Mouse (Mus musculus): ENCODE results near the gene Slc35e2.
A peak's percentile ranks its signal among the peaks of the same experiment; 100 is the strongest.
"Not testable (repeated sequence)": the region's sequence is repeated elsewhere in the genome, so short reads cannot be mapped to it uniquely, and the experiment has no call there.

The Slc35e2 gene

DNA sequence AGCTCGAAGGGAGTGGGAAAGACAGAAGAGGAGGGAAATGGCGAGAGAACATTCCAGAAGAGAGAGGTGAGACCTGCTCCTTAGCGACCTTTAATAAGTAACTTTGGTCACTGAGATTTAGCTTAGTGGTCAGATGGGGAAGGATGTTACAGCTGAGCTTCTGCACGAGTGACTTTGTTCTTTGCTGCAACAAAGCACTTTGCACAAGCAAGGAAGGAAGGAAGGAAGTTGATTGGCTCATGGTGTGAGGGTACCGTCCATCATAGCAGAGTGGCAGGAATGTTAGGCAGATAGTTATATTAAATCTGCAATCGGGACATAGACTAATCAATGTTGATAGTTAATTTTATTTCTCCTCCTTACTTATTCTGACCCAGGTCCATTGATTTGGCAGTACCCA is 29.1 kb downstream of the Slc35e2 start:
- no peak for DNase-seq (ENCODE audit: low spot score)

DNA sequence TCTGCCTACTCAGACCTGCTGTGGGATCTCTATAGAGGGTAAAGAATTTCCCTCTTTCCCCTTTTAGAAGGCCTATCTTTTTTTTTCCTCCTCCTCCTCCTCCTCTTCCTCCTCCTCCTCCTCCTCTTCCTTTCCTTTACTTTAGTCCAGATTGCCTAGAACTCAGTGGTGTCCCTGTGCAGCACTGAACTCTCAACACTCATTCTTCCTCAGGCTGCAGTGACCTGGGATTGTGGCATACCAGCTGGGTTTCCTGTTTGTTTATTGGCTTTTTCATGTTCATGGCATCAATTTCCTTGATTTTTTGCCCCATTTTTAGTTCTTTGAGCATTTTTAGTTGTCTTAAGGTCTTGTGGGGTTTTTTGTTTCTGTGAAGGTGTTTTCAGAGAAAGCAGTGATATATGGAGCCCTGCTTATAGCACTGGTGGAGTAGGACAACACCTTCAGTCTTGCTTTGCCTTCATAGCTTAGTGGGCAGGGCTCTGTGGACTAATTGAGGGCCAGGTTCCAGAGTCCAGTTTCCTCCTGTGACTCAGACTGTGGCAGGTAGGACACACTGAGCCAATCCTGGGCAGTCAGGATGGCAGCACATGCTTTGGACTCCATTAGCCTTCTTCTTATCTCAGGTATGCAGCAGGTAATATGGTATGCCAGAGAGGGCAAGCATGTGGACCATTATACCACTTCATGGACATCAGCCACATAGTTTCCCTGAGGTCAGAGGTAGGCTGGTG is 34.7 kb downstream of the Slc35e2 start:
- no peak for DNase-seq (ENCODE audit: low spot score)

DNA sequence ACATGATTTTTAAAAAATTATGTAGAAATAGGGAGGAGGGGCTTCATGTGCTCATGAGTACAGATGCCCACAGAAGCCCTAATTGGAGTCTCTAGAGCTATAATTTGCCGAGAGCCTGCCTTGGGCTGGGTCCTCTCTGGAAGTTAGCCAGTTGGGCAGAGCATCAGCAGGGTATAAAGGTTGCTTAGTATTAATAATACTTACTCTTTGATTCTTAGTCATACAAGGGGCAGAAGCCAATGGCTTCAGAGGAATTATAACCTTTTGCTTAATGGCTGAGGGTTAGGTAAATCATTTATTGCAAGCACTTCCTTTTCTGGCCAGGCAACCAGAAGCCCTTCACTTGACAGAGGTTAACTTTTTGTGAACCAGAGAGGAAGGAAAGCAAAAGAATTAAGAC is 42.3 kb downstream of the Slc35e2 start:
- no peak for DNase-seq (ENCODE audit: low spot score)

DNA sequence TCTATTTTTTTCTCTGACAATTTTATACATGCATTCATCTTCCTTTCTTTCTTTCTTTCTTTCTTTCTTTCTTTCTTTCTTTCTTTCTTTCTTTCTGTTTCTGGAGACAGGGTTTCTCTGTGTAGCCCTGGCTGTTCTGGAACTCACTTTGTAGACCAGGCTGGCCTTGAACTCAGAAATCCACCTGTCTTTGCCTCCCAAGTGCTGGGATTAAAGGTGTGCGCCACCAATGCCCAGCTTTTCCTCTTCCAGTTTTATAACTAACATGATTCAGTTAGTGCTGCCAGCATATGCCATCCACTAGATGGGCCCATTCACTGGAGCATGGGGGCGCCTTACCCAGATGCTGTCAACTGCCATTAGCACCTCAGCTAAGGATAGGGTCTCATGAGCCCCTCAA is 44.1 kb downstream of the Slc35e2 start, which contains the start of gene Gm10563:
Gene Gm10563 (minus strand): TSS at position 101 of the 400 bp plus-strand sequence.
- not testable (repeated sequence) for DNase-seq (ENCODE audit: low spot score)

DNA sequence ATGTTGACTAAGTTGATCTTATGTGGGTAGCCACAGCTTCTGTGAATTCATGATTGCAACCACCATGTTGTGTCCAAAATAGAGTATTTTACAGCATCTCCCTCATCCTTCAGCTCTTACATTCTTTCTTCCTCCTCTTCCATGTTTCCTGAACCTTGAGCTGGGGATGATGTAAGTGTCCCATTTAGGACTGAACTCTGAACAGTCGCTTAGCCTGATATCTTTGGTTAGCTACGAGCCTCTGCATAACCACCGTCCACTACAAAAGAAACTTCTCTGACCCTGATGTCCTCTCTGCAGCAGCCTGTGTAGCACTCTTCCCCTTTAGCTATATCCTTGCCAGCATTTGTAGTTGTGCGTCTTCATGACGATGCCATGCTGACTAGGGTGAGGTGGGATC is 44.5 kb downstream of the Slc35e2 start:
- DNase-seq (ENCODE audit: low spot score): no peak

DNA sequence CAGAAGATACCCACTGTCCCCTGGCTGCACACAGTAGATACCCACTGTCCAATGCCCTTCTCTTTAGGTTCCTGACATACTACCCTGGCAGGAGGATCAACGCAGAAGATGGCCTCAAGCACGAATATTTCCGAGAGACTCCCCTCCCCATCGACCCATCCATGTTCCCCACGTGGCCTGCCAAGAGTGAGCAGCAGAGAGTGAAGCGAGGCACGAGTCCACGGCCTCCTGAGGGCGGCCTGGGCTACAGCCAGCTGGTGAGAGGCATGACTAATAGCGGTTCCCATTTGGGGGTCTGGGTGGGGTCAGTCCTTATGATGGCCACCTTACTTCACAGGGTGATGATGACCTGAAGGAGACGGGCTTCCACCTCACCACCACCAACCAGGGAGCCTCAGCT is 48.1 kb downstream of the Slc35e2 start:
- DNase-seq (ENCODE audit: low spot score): no peak

DNA sequence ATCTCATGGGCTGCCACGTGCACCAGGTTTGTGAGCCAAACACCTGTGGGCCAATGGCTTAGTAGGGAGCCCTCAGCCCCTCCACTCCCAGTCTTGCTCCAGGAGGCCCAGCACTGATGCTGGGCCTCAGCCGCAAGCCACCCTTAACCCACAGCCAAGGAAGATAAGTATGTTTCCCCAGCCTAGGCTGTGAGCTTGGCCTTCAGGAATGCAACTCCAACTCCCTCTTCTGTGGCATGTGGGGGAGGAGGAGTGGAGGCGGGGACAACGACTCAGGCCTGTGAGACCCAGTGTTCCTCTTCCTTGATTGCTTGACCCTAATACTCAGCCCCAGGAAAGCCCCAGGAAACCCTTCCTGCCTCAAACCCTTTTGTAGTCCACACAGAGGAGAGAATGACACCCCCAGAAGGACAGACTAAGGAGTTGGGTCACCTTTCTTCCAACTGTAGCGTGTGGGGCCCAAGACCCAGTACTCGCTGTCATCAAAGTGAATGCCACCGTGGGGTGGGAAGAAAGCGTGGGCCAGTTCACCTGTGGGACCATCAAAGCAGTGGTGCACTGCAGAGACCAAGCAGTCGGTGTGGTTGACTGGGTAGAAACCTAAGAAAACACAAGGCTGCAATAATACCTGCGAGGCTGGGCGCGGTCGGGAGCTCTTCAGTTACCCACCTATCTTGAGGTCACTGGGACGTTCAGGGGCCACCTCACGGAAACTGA is 50.5 kb downstream of the Slc35e2 start:
- peak; percentile 26 for DNase-seq (ENCODE audit: low spot score)

DNA sequence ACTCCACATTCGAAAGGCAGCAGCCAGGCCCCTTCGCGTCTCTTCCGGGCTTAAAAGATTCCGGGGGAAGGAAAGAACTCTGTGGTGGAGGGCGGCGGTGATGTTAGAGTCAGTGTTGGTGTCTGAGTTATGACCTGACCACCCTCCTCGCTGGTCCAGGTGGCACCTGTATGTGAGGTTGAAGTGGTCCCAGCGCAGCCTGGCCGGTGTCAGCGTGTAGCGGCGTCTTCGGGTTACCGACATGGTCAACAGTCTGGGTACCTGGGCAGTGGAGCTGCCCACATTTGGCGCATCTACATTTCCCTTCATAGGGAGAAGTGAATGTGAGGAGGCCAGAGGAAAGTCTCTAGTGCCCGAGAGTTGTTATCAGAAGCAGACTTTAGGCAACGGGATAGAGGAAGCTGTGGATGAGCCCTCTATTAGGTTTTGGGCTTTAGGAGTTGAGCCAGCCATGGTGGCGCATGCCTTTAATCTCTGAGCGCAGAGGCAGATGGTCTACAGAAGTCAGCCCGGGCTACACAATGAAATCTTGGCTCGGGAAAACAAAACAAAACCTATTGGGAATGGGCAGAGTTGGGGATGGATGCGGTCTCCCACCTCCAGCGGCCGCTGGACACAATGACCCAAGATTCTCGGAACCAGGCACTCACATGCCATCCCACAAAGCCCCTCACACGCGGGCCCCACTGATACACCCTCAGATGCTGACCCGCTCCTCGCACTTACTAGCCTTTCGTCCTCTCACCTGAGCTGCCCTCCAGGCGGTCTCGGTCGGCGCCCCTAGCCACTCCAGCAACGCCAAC is 51.3 kb downstream of the Slc35e2 start:
- peak; percentile 27 for DNase-seq (ENCODE audit: low spot score)

DNA sequence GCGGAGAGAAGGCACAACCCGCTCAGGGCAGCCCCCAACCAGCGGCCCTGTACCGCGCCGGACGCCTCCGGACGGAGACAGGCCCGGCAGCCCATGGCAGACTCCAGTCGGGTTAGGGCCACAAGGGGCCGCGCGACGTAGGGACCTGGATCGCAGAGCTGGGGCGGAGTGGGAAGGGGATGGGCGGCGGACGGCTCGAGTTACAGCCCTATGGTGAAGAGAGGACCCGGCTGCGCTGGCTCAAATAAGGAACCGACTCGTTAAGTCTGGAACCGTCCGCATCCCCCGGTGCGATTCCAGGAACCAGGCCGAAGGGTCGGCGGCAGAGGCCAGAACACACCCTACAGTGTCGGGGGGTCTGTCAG is 51.9 kb downstream of the Slc35e2 start, which contains the start of gene Mmp23:
Gene Mmp23 (minus strand): TSS at position 299 of the 365 bp plus-strand sequence.
- peak; percentile 74 for DNase-seq (ENCODE audit: low spot score)

DNA sequence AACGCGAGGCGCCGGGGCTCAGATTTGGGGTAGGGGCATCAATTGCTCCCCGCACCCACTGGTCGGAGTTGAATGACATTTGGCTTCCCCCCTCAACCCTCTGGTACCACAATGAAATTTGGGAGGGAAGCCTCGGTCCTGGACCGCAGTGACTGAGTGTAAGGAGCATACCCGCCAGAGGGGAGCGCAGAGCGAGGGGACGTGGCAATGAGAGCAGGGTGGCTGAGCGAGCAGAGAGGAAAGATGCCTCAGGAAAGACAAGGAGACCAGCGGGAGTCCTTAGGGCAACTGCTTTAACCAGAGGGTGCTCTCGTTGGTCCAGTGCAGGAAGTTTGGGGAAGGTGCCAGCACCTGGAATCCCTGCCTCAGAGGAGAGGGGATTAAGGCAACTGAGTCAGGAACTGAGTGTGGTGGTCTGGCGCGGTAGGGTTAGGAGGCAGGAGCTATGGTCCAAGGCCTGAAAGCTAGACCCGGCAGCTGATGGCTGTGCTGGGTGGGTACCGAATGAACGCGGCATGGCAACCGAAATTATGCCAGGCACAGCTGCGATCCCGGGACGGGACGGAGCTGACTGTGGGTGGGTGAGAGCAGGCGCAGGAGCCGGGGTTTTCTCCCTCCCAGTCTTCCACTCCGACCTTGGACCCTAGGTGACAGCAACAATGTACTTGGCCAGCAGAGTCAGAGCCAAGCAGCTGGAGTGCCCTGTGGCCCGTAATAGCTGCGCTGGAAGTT is 52.4 kb downstream of the Slc35e2 start:
- peak; percentile 63 for DNase-seq (ENCODE audit: low spot score)

DNA sequence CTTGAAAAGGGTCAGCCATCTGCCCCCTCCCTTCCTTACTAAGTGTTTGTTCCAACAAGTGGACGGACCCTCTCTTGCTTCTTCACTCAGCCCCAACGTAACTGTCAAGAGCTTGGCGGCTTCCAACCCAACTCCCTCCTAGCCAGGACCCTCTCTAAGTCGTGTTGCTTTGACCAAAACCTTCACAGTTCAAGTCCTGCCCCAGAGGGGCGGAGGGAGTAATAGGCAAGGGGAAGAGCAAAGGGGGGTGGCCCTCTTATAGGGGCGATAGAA is 52.9 kb downstream of the Slc35e2 start:
- no peak for DNase-seq (ENCODE audit: low spot score)

DNA sequence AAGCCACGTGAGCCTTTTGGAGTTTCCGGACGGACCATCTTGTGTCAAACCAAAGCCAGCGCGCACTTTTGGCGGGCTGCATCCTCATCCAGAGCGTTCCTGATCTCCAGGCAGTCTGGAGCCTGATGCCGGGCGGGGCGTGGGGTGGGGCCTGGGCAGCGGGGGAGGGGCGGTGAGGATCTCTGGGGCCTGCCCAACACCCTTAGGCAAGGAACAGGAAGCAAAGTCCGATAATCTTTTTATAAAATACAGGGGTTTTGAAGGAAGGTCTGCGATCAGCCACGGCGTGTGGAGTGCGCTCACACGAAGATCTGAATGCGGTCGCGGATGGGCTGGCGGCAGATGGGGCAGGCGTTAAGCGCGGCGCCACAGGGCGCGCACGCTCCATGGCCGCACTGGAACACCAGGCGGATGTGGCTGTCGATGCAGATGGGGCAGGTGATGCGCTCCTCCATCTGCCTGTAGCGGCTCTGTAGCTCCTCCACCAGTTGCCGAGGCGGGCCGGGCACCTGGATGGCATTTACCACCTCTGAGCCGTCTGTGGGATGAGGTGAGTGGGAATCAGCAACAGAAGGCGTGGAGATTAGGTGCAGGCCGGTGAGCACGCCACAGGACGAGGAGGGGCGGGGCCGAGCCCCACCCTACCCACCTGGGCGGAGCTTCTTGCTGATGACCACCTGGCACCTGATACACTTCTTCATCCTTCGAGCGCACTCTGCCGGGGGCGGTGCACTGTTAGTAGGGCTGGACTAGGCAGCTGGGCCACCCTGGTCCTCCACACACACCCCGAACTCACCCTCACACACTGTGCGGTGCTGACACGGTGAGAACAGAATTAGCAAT is 53.5 kb downstream of the Slc35e2 start:
- DNase-seq (ENCODE audit: low spot score): peak; percentile 69

DNA sequence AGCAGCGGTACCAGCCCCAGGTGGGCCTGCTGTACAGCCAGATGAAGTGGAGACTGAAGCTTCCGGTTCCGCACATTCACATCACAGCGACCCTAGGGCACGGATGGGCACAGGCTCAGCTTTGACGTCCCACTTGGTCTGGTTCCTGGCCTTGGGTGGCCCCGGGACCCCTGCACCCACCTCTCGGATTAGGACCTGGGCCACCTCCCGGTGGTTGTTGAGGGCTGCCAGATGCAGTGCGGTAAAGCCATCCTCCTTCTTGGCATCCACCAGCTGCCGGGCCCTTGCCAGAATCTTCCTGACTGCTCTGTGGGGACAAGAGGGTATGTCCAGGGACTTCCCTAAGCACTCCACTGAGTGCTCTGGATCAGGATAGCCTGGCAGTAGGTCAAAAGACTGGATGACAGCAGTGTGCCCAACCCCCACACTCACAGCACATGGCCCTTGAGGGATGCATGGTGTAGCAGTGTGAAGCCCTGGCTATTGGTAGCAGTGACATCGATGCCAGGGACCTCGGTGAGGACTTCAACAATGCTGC is 55.1 kb downstream of the Slc35e2 start:
- DNase-seq (ENCODE audit: low spot score): no peak

DNA sequence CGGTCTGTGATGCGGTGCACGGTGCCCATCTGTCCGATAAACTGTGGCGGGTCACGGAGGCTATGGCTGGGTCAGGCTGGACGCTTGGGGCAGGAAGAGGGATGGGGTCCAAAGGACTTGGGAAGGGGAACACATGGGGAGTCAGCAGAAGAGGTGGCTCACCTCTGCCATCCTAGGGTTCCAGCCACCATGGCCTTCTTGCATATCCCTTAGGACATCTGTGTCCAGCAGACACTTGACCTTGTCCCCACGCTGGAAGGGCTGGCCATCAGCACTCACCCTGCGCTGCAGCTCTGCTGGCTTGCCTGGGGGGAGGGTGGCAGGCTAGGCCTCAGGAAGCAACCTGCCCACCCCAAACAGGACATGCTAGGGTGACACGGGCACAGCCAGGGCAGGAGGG is 57.7 kb downstream of the Slc35e2 start:
- DNase-seq (ENCODE audit: low spot score): no peak

DNA sequence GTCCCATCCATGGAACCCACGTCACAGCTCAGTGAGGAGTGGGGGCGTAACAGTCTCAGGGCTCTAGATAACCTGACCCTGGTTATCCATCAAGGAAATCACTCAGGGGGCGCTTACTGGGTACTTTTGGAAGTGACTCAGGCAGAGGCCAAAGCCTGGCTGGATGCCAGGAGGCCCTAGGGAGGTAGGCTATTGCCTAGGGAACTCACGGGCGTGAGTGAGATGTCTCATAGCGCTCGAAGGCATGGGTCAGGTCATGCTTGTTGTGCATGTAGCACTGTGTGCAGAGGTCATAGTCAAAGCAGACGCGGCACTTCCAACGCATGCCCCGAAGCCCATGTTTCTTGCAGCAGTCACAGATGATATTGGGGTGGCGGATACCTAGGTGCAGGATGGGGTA is 59.4 kb downstream of the Slc35e2 start:
- DNase-seq (ENCODE audit: low spot score): no peak

DNA sequence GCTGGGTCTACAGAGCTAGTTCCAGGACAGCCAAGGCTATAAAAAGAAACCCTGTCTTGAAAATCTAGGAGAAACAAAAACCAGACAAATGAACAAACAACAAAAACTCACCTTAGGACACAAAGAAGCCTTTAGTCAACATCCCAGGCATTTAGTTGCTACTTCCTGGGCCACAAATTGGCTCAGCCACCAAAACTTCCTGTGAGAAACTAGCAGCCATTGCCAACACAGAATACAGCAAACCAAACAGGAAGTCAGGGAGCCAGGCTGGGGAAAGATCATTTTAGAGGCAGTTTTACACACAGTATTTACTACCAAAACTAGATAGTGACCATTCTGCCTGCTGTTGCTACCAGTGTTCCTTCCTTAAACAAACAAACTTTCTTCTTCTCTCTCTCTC is 65.7 kb downstream of the Slc35e2 start:
- DNase-seq (ENCODE audit: low spot score): no peak

DNA sequence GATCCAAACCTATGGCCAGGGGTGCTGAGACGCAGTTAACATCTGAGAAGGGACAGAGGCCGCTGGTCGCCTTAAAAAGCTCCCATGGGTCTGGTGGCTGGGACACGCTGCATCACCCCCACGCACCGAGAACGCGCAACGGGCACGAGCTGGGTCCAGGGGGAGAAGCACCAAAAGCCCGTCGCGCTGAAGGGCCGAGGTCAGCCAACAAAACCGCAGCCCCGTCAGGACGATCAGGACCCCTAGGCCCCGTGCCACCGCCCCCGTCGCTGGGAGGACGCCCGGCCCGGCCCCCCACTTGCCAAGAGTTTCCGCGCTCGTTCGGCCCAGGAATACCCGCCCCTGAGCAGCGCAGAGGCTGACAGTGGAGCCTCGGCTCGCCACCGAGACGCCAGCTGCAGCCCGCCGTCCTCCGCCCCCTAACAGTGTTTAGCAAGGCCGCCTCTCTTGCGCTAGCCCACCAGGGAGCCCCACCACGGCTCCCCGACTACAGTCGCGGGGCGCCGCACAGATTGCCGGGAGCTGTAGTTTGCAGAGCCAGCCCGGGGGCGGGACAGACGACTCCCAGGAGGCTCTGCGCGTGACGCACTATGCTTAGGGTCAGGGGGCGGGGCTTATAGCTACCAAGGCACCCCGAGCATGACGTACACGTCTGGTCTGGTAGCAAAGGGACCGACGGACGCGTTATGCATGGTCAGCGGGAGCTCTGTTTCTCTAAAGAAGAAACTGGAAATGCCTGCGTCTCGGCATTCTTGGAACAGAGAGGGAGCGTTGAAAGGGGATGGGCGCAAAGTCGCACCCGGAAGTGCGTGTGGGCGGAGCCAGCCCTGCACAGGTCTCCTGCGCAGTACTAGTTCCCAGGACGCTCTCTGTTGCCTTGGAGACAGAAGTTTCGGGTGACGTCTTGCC is 67.7 kb downstream of the Slc35e2 start, which contains the start of gene Mib2:
Gene Mib2 (minus strand): TSS at position 510 of the 909 bp plus-strand sequence.
- DNase-seq (ENCODE audit: low spot score): peak; percentile 99

DNA sequence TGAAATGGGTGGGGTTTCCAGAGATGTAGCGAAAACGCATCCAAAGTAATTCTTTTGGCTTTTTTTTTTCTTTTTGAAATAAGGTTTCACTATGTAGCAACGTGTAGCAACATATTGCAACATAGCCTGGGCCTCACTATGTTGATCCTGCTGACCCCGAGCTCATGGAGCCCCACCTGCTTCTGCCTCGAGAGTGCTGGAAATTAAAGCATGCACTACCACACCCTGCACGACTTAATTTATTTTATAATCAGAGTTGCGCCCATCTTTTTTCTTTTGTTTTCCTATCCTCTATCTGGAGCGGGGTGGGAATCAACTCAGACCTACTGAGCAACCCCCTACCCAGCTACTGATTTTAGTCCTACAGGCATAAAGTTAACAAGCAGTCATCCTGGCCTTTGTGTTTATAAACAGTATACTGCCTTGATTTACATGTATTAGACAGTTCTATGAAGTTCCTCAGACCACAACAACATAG is 68.4 kb downstream of the Slc35e2 start:
- no peak for DNase-seq (ENCODE audit: low spot score)

DNA sequence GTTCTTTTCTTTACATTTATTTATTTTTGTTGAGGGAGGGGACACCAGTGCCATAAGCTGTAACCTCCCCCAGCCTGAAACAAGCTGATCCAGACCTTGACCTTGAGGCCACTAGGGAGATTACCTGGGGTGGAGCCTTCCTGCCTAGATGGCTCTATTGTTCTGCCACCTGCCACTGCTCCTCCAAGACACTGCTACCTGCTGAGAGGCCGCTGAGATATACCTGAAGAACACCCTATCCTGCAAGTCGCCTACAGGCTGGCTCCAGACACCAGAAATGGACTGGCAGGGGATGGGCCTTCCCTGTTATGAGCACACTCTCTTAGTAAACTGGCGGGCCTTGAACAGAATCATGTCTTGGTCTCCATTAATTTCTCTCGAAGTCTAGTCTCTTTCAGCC is 69.0 kb downstream of the Slc35e2 start:
- DNase-seq (ENCODE audit: low spot score): not testable (repeated sequence)

DNA sequence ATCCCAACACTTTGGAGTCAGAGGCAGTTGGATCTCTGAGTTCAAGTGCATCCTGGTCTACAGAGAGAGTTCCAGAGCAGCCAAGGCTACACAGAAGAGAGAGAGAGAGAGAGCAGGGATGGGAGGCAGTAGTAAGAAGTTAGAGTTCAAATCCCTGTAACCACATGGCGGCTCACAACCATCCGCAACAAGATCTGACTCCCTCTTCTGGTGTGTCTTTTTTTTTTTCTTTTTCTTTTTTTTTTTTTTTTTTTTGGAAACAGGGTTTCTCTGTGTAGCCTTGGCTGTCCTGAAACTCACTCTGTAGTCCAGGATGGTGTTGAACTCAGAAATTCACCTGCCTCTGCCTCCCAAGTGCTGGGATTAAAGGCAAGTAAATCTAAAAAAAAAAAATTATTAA is 70.9 kb downstream of the Slc35e2 start:
- no peak for DNase-seq (ENCODE audit: low spot score)
